Mouse (Mus musculus) heart, embryonic 11.5 days (tissue): ENCODE data around the gene Mier1. TPM values are rescaled to one million over a fixed set of nuclear protein-coding genes. Genes with fewer than 3 reads are reported as not detected.
"Not testable (repeated sequence)": the region's sequence is repeated elsewhere in the genome, so short reads cannot be mapped to it uniquely, and the experiment has no call there.

Source experiments
- ATAC-seq: fragments of 200-750 bp; cut with Nextera tagmentation; replicated peaks from 2 replicates; pipeline ENCODE4 v1.8.0; 2017; ENCODE audit warnings: moderate library complexity; ENCODE audit not compliant: insufficient number of reproducible peaks, low FRiP score, low TSS enrichment
- H3K27ac ChIP-seq: fragments of 300-500 bp; sonication (generic); 2 replicates; pipeline ENCODE4 v1.5.1; 2014; ENCODE audit warnings: mild to moderate bottlenecking, low read depth, low read length
- H3K27me3 ChIP-seq: fragments of 300-500 bp; sonication (generic); 2 replicates; pipeline ENCODE4 v1.6.1; 2014; ENCODE audit warnings: mild to moderate bottlenecking, low read length, mixed read lengths; ENCODE audit not compliant: control insufficient read depth, insufficient read depth
- H3K36me3 ChIP-seq: fragments of 300-500 bp; sonication (generic); 2 replicates; pipeline ENCODE4 v1.6.1; 2014; ENCODE audit warnings: mild to moderate bottlenecking, low read length, moderate library complexity, mixed read lengths; ENCODE audit not compliant: control insufficient read depth, insufficient read depth
- H3K4me1 ChIP-seq: fragments of 300-500 bp; sonication (generic); 2 replicates; pipeline ENCODE4 v1.6.1; 2014; ENCODE audit warnings: low read length; ENCODE audit not compliant: control insufficient read depth, insufficient read depth
- H3K4me2 ChIP-seq: fragments of 300-500 bp; sonication (generic); 2 replicates; pipeline ENCODE4 v1.6.1; 2014; ENCODE audit warnings: mild to moderate bottlenecking, moderate library complexity
- H3K4me3 ChIP-seq: fragments of 300-500 bp; sonication (generic); 2 replicates; pipeline ENCODE4 v1.5.1; 2014; ENCODE audit warnings: low read depth, low read length
- H3K9ac ChIP-seq: fragments of 300-500 bp; sonication (generic); 2 replicates; pipeline ENCODE4 v1.6.1; 2014; ENCODE audit warnings: mild to moderate bottlenecking, low read depth, low read length, moderate library complexity
- H3K9me3 ChIP-seq: fragments of 300-500 bp; sonication (generic); replicated peaks from 2 replicates; pipeline ENCODE4 v1.6.1; 2016; ENCODE audit warnings: low read length; ENCODE audit not compliant: control insufficient read depth
- WGBS: fragments of 180-500 bp; shearing (Covaris S2); extraction: QIAGEN DNeasy Blood & Tissue Kit; methylation state at CpG from one replicate; pipeline ENCODE4 v1.1.7; 2014; ENCODE audit not compliant: insufficient replicate concordance; 5-methylcytosine and 5-hydroxymethylcytosine counted together
- polyA plus RNA-seq: library from polyadenylated mRNA; unstranded; fragments of >200 nt; fragmentation: Nextera tagmentation; extraction: Ambion mirVana; gene quantifications from 2 replicates; pipeline ENCODE4 v1.2.1, GENCODE M21; 2014

Mier1 gene
- polyA plus RNA-seq, 1 experiment from 2014 or later: 37.2 TPM

- no peak overlapping the region for H3K9ac ChIP-seq
- ATAC-seq: no peak
- no peaks in the 10 kb centered on the region for H3K27me3 ChIP-seq
- H3K4me2 ChIP-seq: no peak overlapping the region
- H3K4me1 ChIP-seq: peaks cover 4% of the 10 kb centered on the region
- no peak overlapping the region for H3K27ac ChIP-seq
- H3K4me3 ChIP-seq: no peak overlapping the region
- H3K9me3 ChIP-seq: no peaks in the 10 kb centered on the region
- H3K36me3 ChIP-seq: no peaks in the 10 kb centered on the region
- WGBS: 78% methylated on average over 4 of the region's 4 CpGs
Observed at GRCm38 (mm10) chr4:103126533-103126932, 12.3 kb downstream of the Mier1 start.

GRCm38 (mm10) chr4:103136946-103137345 lies 22.8 kb downstream of the Mier1 start:
- H3K36me3 ChIP-seq: peaks cover 7% of the 10 kb centered on the region
- no peaks in the 10 kb centered on the region for H3K27me3 ChIP-seq
- 50% methylated on average over 1 of the region's 1 CpGs for WGBS
- ATAC-seq: no peak
- H3K9ac ChIP-seq: no peak overlapping the region
- no peaks in the 10 kb centered on the region for H3K4me1 ChIP-seq
- H3K9me3 ChIP-seq: no peaks in the 10 kb centered on the region
- H3K4me3 ChIP-seq: no peak overlapping the region
- H3K4me2 ChIP-seq: no peak overlapping the region
- H3K27ac ChIP-seq: no peak overlapping the region

GRCm38 (mm10) chr4:103146339-103146738 lies 32.1 kb downstream of the Mier1 start:
- 52% methylated on average over 5 of the region's 5 CpGs for WGBS
- no peak for ATAC-seq
- H3K9ac ChIP-seq: no peak overlapping the region
- H3K27ac ChIP-seq: no peak overlapping the region
- no peaks in the 10 kb centered on the region for H3K9me3 ChIP-seq
- H3K4me3 ChIP-seq: no peak overlapping the region
- no peaks in the 10 kb centered on the region for H3K27me3 ChIP-seq
- H3K36me3 ChIP-seq: peaks cover 24% of the 10 kb centered on the region
- no peaks in the 10 kb centered on the region for H3K4me1 ChIP-seq
- H3K4me2 ChIP-seq: no peak overlapping the region

- no peaks in the 10 kb centered on the region for H3K9me3 ChIP-seq
- H3K36me3 ChIP-seq: peaks cover 39% of the 10 kb centered on the region
- no peaks in the 10 kb centered on the region for H3K27me3 ChIP-seq
- 90% methylated on average over 5 of the region's 5 CpGs for WGBS
- H3K4me1 ChIP-seq: no peaks in the 10 kb centered on the region
- H3K4me3 ChIP-seq: no peak overlapping the region
- H3K4me2 ChIP-seq: no peak overlapping the region
- no peak for ATAC-seq
- H3K27ac ChIP-seq: no peak overlapping the region
- no peak overlapping the region for H3K9ac ChIP-seq
Observed at GRCm38 (mm10) chr4:103151946-103152345, 37.8 kb downstream of the Mier1 start.

GRCm38 (mm10) chr4:103158781-103159180 lies 44.6 kb downstream of the Mier1 start:
- H3K9me3 ChIP-seq: no peaks in the 10 kb centered on the region
- no peaks in the 10 kb centered on the region for H3K4me1 ChIP-seq
- no peak for ATAC-seq
- no peak overlapping the region for H3K9ac ChIP-seq
- no peak overlapping the region for H3K4me2 ChIP-seq
- peaks cover 23% of the 10 kb centered on the region for H3K36me3 ChIP-seq
- H3K4me3 ChIP-seq: no peak overlapping the region
- no peak overlapping the region for H3K27ac ChIP-seq
- WGBS: 93% methylated on average over 4 of the region's 4 CpGs
- no peaks in the 10 kb centered on the region for H3K27me3 ChIP-seq

GRCm38 (mm10) chr4:103166198-103166597 lies 52.0 kb downstream of the Mier1 start:
- not testable (repeated sequence) for ATAC-seq, H3K4me3 ChIP-seq, H3K4me1 ChIP-seq, H3K4me2 ChIP-seq, H3K9me3 ChIP-seq, H3K9ac ChIP-seq, H3K27me3 ChIP-seq, H3K27ac ChIP-seq
- H3K36me3 ChIP-seq: peaks cover 11% of the 10 kb centered on the region
- WGBS: 83% methylated on average over 1 of the region's 1 CpGs

GRCm38 (mm10) chr4:103171256-103171655 lies 57.1 kb downstream of the Mier1 start:
- WGBS: 83% methylated on average over 3 of the region's 3 CpGs

GRCm38 (mm10) chr4:103173507-103173906 lies 59.3 kb downstream of the Mier1 start:
- Histone ChIP-seq H3K36me3 (peaks cover 3% of the 10 kb centered on the region; the same call in 1 of the 2 replicates), H3K4me1 (0 out of 2 replicates have a peak, but pooled peaks cover 3% of the 10 kb centered on the region), H3K27ac (no peak overlapping the region), H3K4me3 (no peak overlapping the region), H3K9ac (no peak overlapping the region), H3K27me3 (no peaks in the 10 kb centered on the region), H3K9me3 (no peaks in the 10 kb centered on the region), H3K4me2 (no peak overlapping the region)
- 76% methylated on average over 6 of the region's 6 CpGs for WGBS
- ATAC-seq: no peak

More at GRCm38 (mm10) chr4:103171256-103171655, 57.1 kb downstream of the Mier1 start:
- Histone ChIP-seq H3K9ac (no peak overlapping the region), H3K36me3 (peaks cover 3% of the 10 kb centered on the region; the same call in 1 of the 2 replicates), H3K9me3 (no peaks in the 10 kb centered on the region), H3K27me3 (no peaks in the 10 kb centered on the region), H3K27ac (no peak overlapping the region), H3K4me3 (no peak overlapping the region), H3K4me2 (no peak overlapping the region), H3K4me1 (no peaks in the 10 kb centered on the region)
- no peak for ATAC-seq

- WGBS: 91% methylated on average over 7 of the region's 7 CpGs
- no peak overlapping the region for H3K4me2 ChIP-seq
- no peak overlapping the region for H3K4me3 ChIP-seq
- no peak overlapping the region for H3K9ac ChIP-seq
- no peak for ATAC-seq
- H3K4me1 ChIP-seq: 0 out of 2 replicates have a peak, but pooled peaks cover 6% of the 10 kb centered on the region
- H3K27me3 ChIP-seq: no peaks in the 10 kb centered on the region
- H3K36me3 ChIP-seq: peaks cover 3% of the 10 kb centered on the region; the same call in 1 of the 2 replicates
- no peak overlapping the region for H3K27ac ChIP-seq
- no peaks in the 10 kb centered on the region for H3K9me3 ChIP-seq
Observed at GRCm38 (mm10) chr4:103174001-103174400, 59.8 kb downstream of the Mier1 start.
